Mouse (Mus musculus) cortical plate, adult 2 months (tissue): Measurements from ENCODE around the gene Six1. TPM values are rescaled to one million over a fixed set of nuclear protein-coding genes. Genes with fewer than 3 reads are reported as not detected.
A peak's percentile ranks its signal among the peaks of the same experiment; 100 is the strongest.
"Not testable (repeated sequence)": the region's sequence is repeated elsewhere in the genome, so short reads cannot be mapped to it uniquely, and the experiment has no call there.

Experiments
- H3K27ac ChIP-seq: fragments of 200-500 bp; 2 replicates; pipeline ENCODE4 v1.5.1; 2012; ENCODE audit warnings: low read length, control low read depth, inconsistent platforms; ENCODE audit not compliant: insufficient read depth
- H3K4me1 ChIP-seq: fragments of 200-500 bp; 2 replicates; pipeline ENCODE4 v1.6.1; 2011; ENCODE audit warnings: low read length; ENCODE audit not compliant: control insufficient read depth, insufficient read depth
- H3K4me3 ChIP-seq: fragments of 200-500 bp; 2 replicates; pipeline ENCODE4 v1.5.1; 2011; ENCODE audit warnings: mild to moderate bottlenecking, low read length, control low read depth; ENCODE audit not compliant: insufficient read depth
- CTCF ChIP-seq: fragments of 200-500 bp; IDR thresholded peaks from 2 replicates; pipeline ENCODE4 v1.5.1; 2011; ENCODE audit warnings: mild to moderate bottlenecking, control low read depth, low read length; ENCODE audit not compliant: insufficient read depth; ENCODE audit errors: extremely low read depth
- POLR2A ChIP-seq: fragments of 200-500 bp; IDR thresholded peaks from 2 replicates; pipeline ENCODE4 v1.6.1; 2011; ENCODE audit warnings: mild to moderate bottlenecking, low read length, control low read depth; ENCODE audit not compliant: insufficient read depth; ENCODE audit errors: extremely low read depth
- polyA plus RNA-seq: library from polyadenylated mRNA; depleted of rRNA; stranded (reverse); fragments of >200 nt; gene quantifications from 2 replicates; pipeline ENCODE4 v1.2.3, GENCODE M21; 2012; rRNA removed

Six1 gene
- 0.11 and 0.44 TPM in 2 replicates for polyA plus RNA-seq

GRCm38 (mm10) chr12:73053668-73054241, at the start of gene Six1:
Six1 (minus strand) TSS chr12:73053887.
- Histone ChIP-seq H3K4me1 (no peaks in the 10 kb centered on the region), H3K4me3 (peak within 1 kb of the TSS; percentile 24; the same call in 1 of the 2 replicates), H3K27ac (no peak within 1 kb of the TSS)
- no peak for TF ChIP-seq POLR2A
- no peak for TF ChIP-seq CTCF

GRCm38 (mm10) chr12:73098593-73098992, 44.9 kb upstream of the Six1 start:
- TF ChIP-seq CTCF = no peak
- TF ChIP-seq POLR2A = no peak
- H3K4me3 ChIP-seq = no peak overlapping the region
- H3K27ac ChIP-seq = no peak overlapping the region
- H3K4me1 ChIP-seq = no peaks in the 10 kb centered on the region

GRCm38 (mm10) chr12:73096177-73096576, 42.5 kb upstream of the Six1 start:
- H3K27ac ChIP-seq, H3K4me3 ChIP-seq, H3K4me1 ChIP-seq: not testable (repeated sequence)

- H3K4me1 ChIP-seq = no peaks in the 10 kb centered on the region
- H3K4me3 ChIP-seq = no peak overlapping the region
- H3K27ac ChIP-seq = no peak overlapping the region
- TF ChIP-seq POLR2A (no peak), CTCF (no peak)
Measured at GRCm38 (mm10) chr12:73094605-73095004, 40.9 kb upstream of the Six1 start.

- H3K27ac ChIP-seq = no peak overlapping the region
- no peak for TF ChIP-seq CTCF
- TF ChIP-seq POLR2A = no peak
- H3K4me1 ChIP-seq = no peaks in the 10 kb centered on the region
- H3K4me3 ChIP-seq = no peak overlapping the region
Measured at GRCm38 (mm10) chr12:73094189-73094588, 40.5 kb upstream of the Six1 start.

GRCm38 (mm10) chr12:73090672-73091335, 37.1 kb upstream of the Six1 start:
- TF ChIP-seq POLR2A (no peak), CTCF (no peak)
- no peaks in the 10 kb centered on the region for H3K4me1 ChIP-seq
- H3K27ac ChIP-seq = no peak overlapping the region
- H3K4me3 ChIP-seq = no peak overlapping the region

GRCm38 (mm10) chr12:73088911-73089310, 35.2 kb upstream of the Six1 start:
- TF ChIP-seq CTCF (no peak), POLR2A (no peak)
- Histone ChIP-seq H3K27ac (no peak overlapping the region), H3K4me1 (no peaks in the 10 kb centered on the region), H3K4me3 (no peak overlapping the region)

- Histone ChIP-seq H3K4me1 (no peaks in the 10 kb centered on the region), H3K4me3 (no peak overlapping the region), H3K27ac (no peak overlapping the region)
- TF ChIP-seq CTCF (no peak), POLR2A (no peak)
Measured at GRCm38 (mm10) chr12:73088500-73088899, 34.8 kb upstream of the Six1 start.

GRCm38 (mm10) chr12:73087086-73087485, 33.4 kb upstream of the Six1 start:
- H3K27ac ChIP-seq = no peak overlapping the region
- H3K4me1 ChIP-seq = no peaks in the 10 kb centered on the region
- H3K4me3 ChIP-seq = no peak overlapping the region
- TF ChIP-seq CTCF (no peak), POLR2A (no peak)

GRCm38 (mm10) chr12:73085739-73086630, 32.3 kb upstream of the Six1 start:
- H3K27ac ChIP-seq = no peak overlapping the region
- TF ChIP-seq CTCF (no peak), POLR2A (no peak)
- H3K4me3 ChIP-seq = no peak overlapping the region
- H3K4me1 ChIP-seq = no peaks in the 10 kb centered on the region

- Histone ChIP-seq H3K4me3 (no peak overlapping the region), H3K4me1 (no peaks in the 10 kb centered on the region), H3K27ac (no peak overlapping the region)
- no peak for TF ChIP-seq POLR2A
- TF ChIP-seq CTCF = no peak
Measured at GRCm38 (mm10) chr12:73083773-73084172, 30.1 kb upstream of the Six1 start.

GRCm38 (mm10) chr12:73081828-73082227, 28.1 kb upstream of the Six1 start:
- not testable (repeated sequence) for H3K4me3 ChIP-seq, H3K27ac ChIP-seq, H3K4me1 ChIP-seq
